Mouse (Mus musculus) midbrain, embryonic 11.5 days (tissue): Measurements from ENCODE around the gene Hoxb4. TPM values are rescaled to one million over a fixed set of nuclear protein-coding genes. Genes with fewer than 3 reads are reported as not detected.

Source experiments
- ATAC-seq: fragments of 200-750 bp; cut with Nextera tagmentation; 2 replicates; pipeline ENCODE4 v1.8.0; 2017; ENCODE audit warnings: moderate TSS enrichment, moderate library complexity; ENCODE audit not compliant: low FRiP score
- DNase-seq: peaks from one replicate; pipeline ENCODE4 v3.0.0; 2015; ENCODE audit warnings: low spot score; ENCODE audit errors: missing footprints
- H3K27ac ChIP-seq: fragments of 300-500 bp; sonication (generic); 2 replicates; pipeline ENCODE4 v1.5.1; 2014; ENCODE audit warnings: low read depth, low read length
- H3K27me3 ChIP-seq: fragments of 300-500 bp; sonication (generic); 2 replicates; pipeline ENCODE4 v1.6.1; 2014; ENCODE audit warnings: mild to moderate bottlenecking, low read length, moderate library complexity, mixed read lengths; ENCODE audit not compliant: control insufficient read depth, insufficient read depth
- H3K36me3 ChIP-seq: fragments of 300-500 bp; sonication (generic); 2 replicates; pipeline ENCODE4 v1.6.1; 2014; ENCODE audit warnings: mild to moderate bottlenecking, low read length, moderate library complexity, mixed read lengths; ENCODE audit not compliant: control insufficient read depth, insufficient read depth
- H3K4me1 ChIP-seq: fragments of 300-500 bp; sonication (generic); 2 replicates; pipeline ENCODE4 v1.6.1; 2014; ENCODE audit warnings: low read length; ENCODE audit not compliant: control insufficient read depth, insufficient read depth
- H3K4me2 ChIP-seq: fragments of 300-500 bp; sonication (generic); 2 replicates; pipeline ENCODE4 v1.6.1; 2014; ENCODE audit warnings: mild to moderate bottlenecking, moderate library complexity
- H3K4me3 ChIP-seq: fragments of 300-500 bp; sonication (generic); 2 replicates; pipeline ENCODE4 v1.5.1; 2014; ENCODE audit warnings: low read depth, low read length
- H3K9ac ChIP-seq: fragments of 300-500 bp; sonication (generic); 2 replicates; pipeline ENCODE4 v1.6.1; 2014; ENCODE audit warnings: low read length
- H3K9me3 ChIP-seq: fragments of 300-500 bp; sonication (generic); 2 replicates; pipeline ENCODE4 v1.6.1; 2016; ENCODE audit warnings: low read length; ENCODE audit not compliant: control insufficient read depth
- WGBS: fragments of 180-500 bp; shearing (Covaris S2); extraction: QIAGEN DNeasy Blood & Tissue Kit; methylation state at CpG from one replicate; pipeline ENCODE4 v1.1.7; 2014; 5-methylcytosine and 5-hydroxymethylcytosine counted together
- polyA plus RNA-seq: library from polyadenylated mRNA; unstranded; fragments of >200 nt; fragmentation: Nextera tagmentation; extraction: Ambion mirVana; gene quantifications from 2 replicates; pipeline ENCODE4 v1.2.1, GENCODE M21; 2014

Gene Hoxb4
- polyA plus RNA-seq, 1 experiment from 2014 or later = not detected

DNA sequence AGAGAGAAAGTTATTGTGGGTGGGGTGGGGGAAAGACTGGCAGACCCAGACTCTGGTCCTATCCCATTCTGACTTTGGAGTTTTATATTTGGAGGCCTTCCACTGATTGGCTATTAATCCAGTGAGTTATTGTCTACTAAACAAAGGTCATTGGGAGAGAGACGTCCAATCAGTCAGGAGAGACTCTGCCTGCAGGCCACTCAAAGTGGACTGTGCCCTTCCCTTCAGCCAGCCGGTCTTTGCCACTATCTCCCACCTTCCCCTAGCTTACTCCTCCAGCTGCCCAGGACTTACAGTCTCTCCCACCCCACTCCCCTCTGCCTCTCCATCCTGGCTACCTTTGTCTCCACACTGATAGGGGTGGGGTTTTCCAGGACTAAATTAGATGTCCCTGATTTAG, 18.5 kb downstream of the Hoxb4 start:
- Histone ChIP-seq H3K4me1 (no peaks in the 10 kb centered on the region), H3K4me3 (no peak overlapping the region), H3K36me3 (no peaks in the 10 kb centered on the region), H3K4me2 (no peak overlapping the region), H3K9ac (no peak overlapping the region), H3K9me3 (no peaks in the 10 kb centered on the region), H3K27ac (no peak overlapping the region), H3K27me3 (peaks cover 100% of the 10 kb centered on the region)
- ATAC-seq (no peak), DNase-seq (no peak)
- WGBS = 0% methylated on average over 2 of the region's 2 CpGs

GRCm38 (mm10) chr11:96337026-96337425, 19.0 kb downstream of the Hoxb4 start:
- H3K27me3 ChIP-seq = peaks cover 100% of the 10 kb centered on the region
- H3K9ac ChIP-seq = no peak overlapping the region
- under 1% methylated on average over 6 of the region's 6 CpGs for WGBS
- no peaks in the 10 kb centered on the region for H3K4me1 ChIP-seq
- H3K4me2 ChIP-seq = no peak overlapping the region
- no peaks in the 10 kb centered on the region for H3K36me3 ChIP-seq
- ATAC-seq (no peak), DNase-seq (no peak)
- H3K9me3 ChIP-seq = no peaks in the 10 kb centered on the region
- H3K27ac ChIP-seq = no peak overlapping the region
- no peak overlapping the region for H3K4me3 ChIP-seq

- Histone ChIP-seq H3K4me2 (no peak overlapping the region), H3K4me3 (no peak overlapping the region), H3K27me3 (peaks cover 100% of the 10 kb centered on the region), H3K4me1 (no peaks in the 10 kb centered on the region), H3K9me3 (no peaks in the 10 kb centered on the region), H3K27ac (no peak overlapping the region), H3K9ac (no peak overlapping the region), H3K36me3 (no peaks in the 10 kb centered on the region)
- ATAC-seq (no peak), DNase-seq (no peak)
- WGBS = 13% methylated on average over 7 of the region's 7 CpGs
These were observed 21.1 kb downstream of the Hoxb4 start for GRCm38 (mm10) chr11:96338957-96339855.

- under 1% methylated on average over 32 of the region's 36 CpGs for WGBS
- H3K4me3 ChIP-seq = no peak overlapping the region
These were observed 22.8 kb downstream of the Hoxb4 start for GRCm38 (mm10) chr11:96340698-96341365.

GRCm38 (mm10) chr11:96341701-96342575, 23.9 kb downstream of the Hoxb4 start:
- H3K4me1 ChIP-seq = no peaks in the 10 kb centered on the region
- no peak overlapping the region for H3K9ac ChIP-seq
- H3K4me2 ChIP-seq = no peak overlapping the region
- WGBS = under 1% methylated on average over 40 of the region's 40 CpGs
- no peak overlapping the region for H3K27ac ChIP-seq
- H3K4me3 ChIP-seq = no peak overlapping the region
- DNase-seq (peak; percentile 94), ATAC-seq (no peak)
- H3K27me3 ChIP-seq = peaks cover 100% of the 10 kb centered on the region
- H3K36me3 ChIP-seq = no peaks in the 10 kb centered on the region
- H3K9me3 ChIP-seq = no peaks in the 10 kb centered on the region

More at GRCm38 (mm10) chr11:96340698-96341365, 22.8 kb downstream of the Hoxb4 start:
- H3K4me1 ChIP-seq = no peaks in the 10 kb centered on the region
- no peak overlapping the region for H3K4me2 ChIP-seq
- DNase-seq (no peak), ATAC-seq (no peak)
- H3K36me3 ChIP-seq = no peaks in the 10 kb centered on the region
- no peaks in the 10 kb centered on the region for H3K9me3 ChIP-seq
- H3K27me3 ChIP-seq = peaks cover 100% of the 10 kb centered on the region
- H3K27ac ChIP-seq = no peak overlapping the region
- H3K9ac ChIP-seq = no peak overlapping the region

- Histone ChIP-seq H3K36me3 (no peaks in the 10 kb centered on the region), H3K4me2 (no peak overlapping the region), H3K9me3 (no peaks in the 10 kb centered on the region), H3K4me1 (no peaks in the 10 kb centered on the region), H3K9ac (no peak overlapping the region), H3K4me3 (no peak overlapping the region), H3K27ac (no peak overlapping the region), H3K27me3 (peaks cover 98% of the 10 kb centered on the region)
- DNase-seq (peak; percentile 93), ATAC-seq (no peak)
- 1% methylated on average over 4 of the region's 4 CpGs for WGBS
These were observed 24.5 kb downstream of the Hoxb4 start for GRCm38 (mm10) chr11:96342576-96342930.

GRCm38 (mm10) chr11:96343206-96343745, 25.2 kb downstream of the Hoxb4 start:
- no peak for ATAC-seq

GRCm38 (mm10) chr11:96344061-96344877, 26.2 kb downstream of the Hoxb4 start:
- H3K9ac ChIP-seq = no peak overlapping the region
- DNase-seq (peak; percentile 93), ATAC-seq (no peak)
- no peak overlapping the region for H3K27ac ChIP-seq
- H3K27me3 ChIP-seq = peaks cover 97% of the 10 kb centered on the region
- no peaks in the 10 kb centered on the region for H3K36me3 ChIP-seq
- H3K9me3 ChIP-seq = no peaks in the 10 kb centered on the region
- 1% methylated on average over 40 of the region's 40 CpGs for WGBS
- no peak overlapping the region for H3K4me3 ChIP-seq
- H3K4me2 ChIP-seq = no peak overlapping the region
- no peaks in the 10 kb centered on the region for H3K4me1 ChIP-seq

More at GRCm38 (mm10) chr11:96343206-96343745, 25.2 kb downstream of the Hoxb4 start:
- Histone ChIP-seq H3K9me3 (no peaks in the 10 kb centered on the region), H3K27ac (no peak overlapping the region), H3K9ac (no peak overlapping the region), H3K36me3 (no peaks in the 10 kb centered on the region), H3K27me3 (peaks cover 97% of the 10 kb centered on the region), H3K4me3 (no peak overlapping the region), H3K4me2 (no peak overlapping the region), H3K4me1 (no peaks in the 10 kb centered on the region)
- WGBS = 1% methylated on average over 2 of the region's 2 CpGs
- DNase-seq = no peak
